Mouse (Mus musculus) testis, adult 2 months (tissue): ENCODE results near the gene Gm17571. TPM values are rescaled to one million over a fixed set of nuclear protein-coding genes. Genes with fewer than 3 reads are reported as not detected.

Experiments used
- H3K27ac ChIP-seq: fragments of 200-500 bp; 2 replicates; pipeline ENCODE4 v1.5.1; 2012; ENCODE audit warnings: low read depth, low read length; ENCODE audit not compliant: control insufficient read depth, insufficient read depth
- H3K27me3 ChIP-seq: fragments of 200-500 bp; 2 replicates; pipeline ENCODE4 v1.6.1; 2012; ENCODE audit warnings: mild to moderate bottlenecking, low read length, moderate library complexity; ENCODE audit not compliant: control insufficient read depth, insufficient read depth
- H3K36me3 ChIP-seq: fragments of 200-500 bp; 2 replicates; pipeline ENCODE4 v1.6.1; 2012; ENCODE audit warnings: mild to moderate bottlenecking, low read length; ENCODE audit not compliant: control insufficient read depth, insufficient read depth
- H3K4me1 ChIP-seq: fragments of 200-500 bp; 2 replicates; pipeline ENCODE4 v1.6.1; 2012; ENCODE audit warnings: low read length; ENCODE audit not compliant: control insufficient read depth, insufficient read depth
- H3K4me3 ChIP-seq: fragments of 200-500 bp; 2 replicates; pipeline ENCODE4 v1.5.1; 2012; ENCODE audit warnings: low read depth, mild to moderate bottlenecking, low read length, moderate library complexity, mixed read lengths; ENCODE audit not compliant: control insufficient read depth
- CTCF ChIP-seq: fragments of 200-500 bp; IDR thresholded peaks from 2 replicates; pipeline ENCODE4 v1.5.1; 2012; ENCODE audit warnings: low read depth, mild to moderate bottlenecking, inconsistent platforms, low read length, moderate library complexity; ENCODE audit not compliant: control insufficient read depth, insufficient read depth, insufficient replicate concordance
- POLR2A ChIP-seq: fragments of 200-500 bp; IDR thresholded peaks from 2 replicates; pipeline ENCODE4 v1.6.1; 2012; ENCODE audit warnings: low read depth, mild to moderate bottlenecking, inconsistent platforms, low read length, moderate library complexity; ENCODE audit not compliant: control insufficient read depth
- polyA plus RNA-seq: library from polyadenylated mRNA; depleted of rRNA; stranded (reverse); fragments of >200 nt; gene quantifications from 2 replicates; pipeline ENCODE4 v1.2.3, GENCODE M21; 2012; rRNA removed

Gene Gm17571
- polyA plus RNA-seq, 1 experiment: not detected

GRCm38 (mm10) chr9:13431646-13432045, 14.9 kb downstream of the Gm17571 start:
- TF ChIP-seq POLR2A: no peak
- no peak for TF ChIP-seq CTCF
- H3K36me3 ChIP-seq: no peaks in the 10 kb centered on the region
- H3K27ac ChIP-seq: no peak overlapping the region
- H3K4me1 ChIP-seq: no peaks in the 10 kb centered on the region
- no peaks in the 10 kb centered on the region for H3K27me3 ChIP-seq
- no peak overlapping the region for H3K4me3 ChIP-seq

- TF ChIP-seq CTCF (no peak), POLR2A (no peak)
- no peaks in the 10 kb centered on the region for H3K36me3 ChIP-seq
- H3K27me3 ChIP-seq: no peaks in the 10 kb centered on the region
- H3K4me1 ChIP-seq: no peaks in the 10 kb centered on the region
- no peak overlapping the region for H3K27ac ChIP-seq
- no peak overlapping the region for H3K4me3 ChIP-seq
Observed at GRCm38 (mm10) chr9:13430744-13431143, 15.8 kb downstream of the Gm17571 start.

GRCm38 (mm10) chr9:13430302-13430701, 16.3 kb downstream of the Gm17571 start:
- Histone ChIP-seq H3K4me1 (no peaks in the 10 kb centered on the region), H3K27me3 (no peaks in the 10 kb centered on the region), H3K27ac (no peak overlapping the region), H3K4me3 (no peak overlapping the region), H3K36me3 (no peaks in the 10 kb centered on the region)
- TF ChIP-seq CTCF (no peak), POLR2A (no peak)

GRCm38 (mm10) chr9:13429477-13430125, 17.0 kb downstream of the Gm17571 start:
- Histone ChIP-seq H3K4me1 (no peaks in the 10 kb centered on the region), H3K27me3 (no peaks in the 10 kb centered on the region)

GRCm38 (mm10) chr9:13425031-13425940, 21.3 kb downstream of the Gm17571 start:
- no peaks in the 10 kb centered on the region for H3K4me1 ChIP-seq
- H3K4me3 ChIP-seq: no peak overlapping the region
- no peak overlapping the region for H3K27ac ChIP-seq
- H3K27me3 ChIP-seq: no peaks in the 10 kb centered on the region
- TF ChIP-seq CTCF: no peak
- no peak for TF ChIP-seq POLR2A
- no peaks in the 10 kb centered on the region for H3K36me3 ChIP-seq

More at GRCm38 (mm10) chr9:13429477-13430125, 17.0 kb downstream of the Gm17571 start:
- TF ChIP-seq CTCF (no peak), POLR2A (no peak)
- H3K27ac ChIP-seq: no peak overlapping the region
- H3K36me3 ChIP-seq: no peaks in the 10 kb centered on the region
- H3K4me3 ChIP-seq: no peak overlapping the region

- no peaks in the 10 kb centered on the region for H3K4me1 ChIP-seq
- H3K36me3 ChIP-seq: no peaks in the 10 kb centered on the region
- no peak overlapping the region for H3K4me3 ChIP-seq
- H3K27me3 ChIP-seq: no peaks in the 10 kb centered on the region
- H3K27ac ChIP-seq: no peak overlapping the region
- TF ChIP-seq CTCF (no peak), POLR2A (no peak)
Observed at GRCm38 (mm10) chr9:13414230-13414766, 32.3 kb downstream of the Gm17571 start.

Other genes with a start within 250 kb of the Gm17571 start
- 0.34 and 0.64 TPM in 2 replicates for gene Jrkl, start 200.9 kb downstream of the Gm17571 start, polyA plus RNA-seq
- 4.5 and 5.2 TPM in 2 replicates for gene Ccdc82, start 199.8 kb downstream of the Gm17571 start, polyA plus RNA-seq
- gene Maml2, start 148.8 kb downstream of the Gm17571 start, polyA plus RNA-seq: 0.56 and 0.71 TPM in 2 replicates